Mouse (Mus musculus) hematopoietic stem cell, adult 5-6 weeks (primary cell): Measurements from ENCODE around the gene Trim80. TPM values are rescaled to one million over a fixed set of nuclear protein-coding genes. Genes with fewer than 3 reads are reported as not detected.
"Not testable (repeated sequence)": the region's sequence is repeated elsewhere in the genome, so short reads cannot be mapped to it uniquely, and the experiment has no call there.

Experiments
- ATAC-seq, 2 experiments: fragments of 125-278 bp in 1 of 2; replicated peaks in 1 of 2; 2 replicates each; pipeline ENCODE4 v1.8.0; 2016 to 2017; ENCODE audit warnings: inconsistent platforms in 2 of 2, mild to moderate bottlenecking in 2 of 2, moderate number of reproducible peaks in 2 of 2, low read depth in 1 of 2, moderate TSS enrichment in 1 of 2; ENCODE audit not compliant: low FRiP score in 2 of 2, poor library complexity in 2 of 2, severe bottlenecking in 2 of 2, insufficient read depth in 1 of 2, low TSS enrichment in 1 of 2
- total RNA-seq: library from RNA; stranded (forward); fragments of 172-1452, 232-1000 nt; gene quantifications from 2 replicates; pipeline ENCODE4 v1.2.3, GENCODE M21; 2017

Gene Trim80
- total RNA-seq, 1 experiment from 2014 or later = not detected

DNA sequence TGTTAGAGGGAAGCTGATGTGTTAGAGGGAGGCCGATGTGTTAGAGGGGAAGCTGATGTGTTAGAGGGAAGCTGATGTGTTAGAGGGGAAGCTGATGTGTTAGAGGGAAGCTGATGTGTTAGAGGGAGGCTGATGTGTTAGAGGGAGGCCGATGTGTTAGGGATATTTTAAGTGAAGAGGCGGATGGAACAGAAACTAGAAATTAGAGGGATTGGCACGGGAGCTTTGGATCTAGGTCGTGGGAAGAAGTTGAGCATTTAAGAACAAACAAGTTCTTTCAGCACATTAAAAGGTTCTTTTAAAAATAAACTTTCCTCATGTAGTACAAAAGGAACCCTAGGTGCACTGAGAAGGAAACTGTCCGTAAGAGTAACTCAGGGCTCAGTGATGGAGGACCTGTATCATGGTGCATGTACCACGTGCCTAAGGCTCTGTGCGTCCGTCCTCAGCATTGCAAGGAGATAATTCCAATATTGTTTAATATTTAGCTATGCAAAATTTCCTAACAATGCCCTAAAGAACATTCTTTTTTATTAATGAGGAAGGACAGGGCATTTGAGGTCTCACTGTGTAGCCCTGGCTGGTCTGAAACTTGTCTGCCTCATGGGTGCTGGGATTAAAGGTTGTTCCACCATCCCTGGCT lies 38.1 kb downstream of the Trim80 start:
- no peak for ATAC-seq

DNA sequence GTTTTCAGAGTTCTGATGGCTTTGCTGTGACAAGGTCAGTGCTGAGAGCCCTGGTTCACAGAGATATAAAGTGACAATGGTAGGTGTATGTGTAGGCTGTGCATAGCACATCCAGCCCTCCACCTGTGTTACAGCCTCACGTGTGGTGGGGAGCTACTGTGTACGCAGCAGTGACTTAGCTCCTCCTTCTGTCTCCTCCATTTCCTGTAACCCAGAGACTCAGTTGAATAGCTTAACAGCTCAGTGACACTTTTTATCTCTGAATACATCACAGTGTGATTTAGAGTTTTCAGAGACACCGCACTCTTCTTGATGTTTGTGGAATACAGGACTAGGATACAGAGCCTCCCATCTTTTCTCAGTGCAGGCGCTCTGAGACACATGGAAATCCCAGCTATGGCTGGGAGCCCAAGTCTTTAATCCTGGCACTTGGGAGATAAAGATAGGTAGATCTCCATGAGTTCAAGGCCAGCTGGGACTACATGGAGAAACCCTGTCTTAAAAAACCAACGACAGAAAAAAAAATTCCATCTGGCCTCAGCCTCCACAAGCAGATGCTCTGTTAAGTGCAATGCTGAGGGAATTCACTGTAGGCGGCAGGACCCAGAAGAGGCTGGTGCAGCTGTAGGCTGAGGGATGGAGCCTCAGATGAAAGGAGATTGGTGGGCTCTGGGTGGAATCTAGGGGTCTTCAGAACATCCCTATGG lies 41.4 kb downstream of the Trim80 start:
- no peak for ATAC-seq

DNA sequence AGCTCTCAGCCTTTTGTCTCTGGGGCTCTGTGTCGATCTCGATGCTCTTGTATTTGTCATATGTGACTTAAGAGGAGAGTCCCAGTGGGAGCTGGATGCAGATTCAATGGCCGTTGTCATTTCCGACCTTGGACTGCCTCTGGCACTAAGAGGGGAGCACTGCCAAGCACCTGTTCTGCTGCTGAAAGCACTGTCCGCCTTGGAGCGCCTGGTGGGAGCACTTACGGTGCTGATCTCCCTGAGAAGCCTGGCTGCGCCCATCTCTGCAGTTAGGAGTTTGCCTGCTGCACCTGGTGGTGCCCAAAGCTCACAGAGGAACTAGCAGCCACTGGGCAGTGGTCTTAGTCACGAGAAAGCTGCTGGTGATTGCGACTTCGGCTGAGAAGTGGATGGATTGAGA lies 42.9 kb downstream of the Trim80 start:
- ATAC-seq = no peak

DNA sequence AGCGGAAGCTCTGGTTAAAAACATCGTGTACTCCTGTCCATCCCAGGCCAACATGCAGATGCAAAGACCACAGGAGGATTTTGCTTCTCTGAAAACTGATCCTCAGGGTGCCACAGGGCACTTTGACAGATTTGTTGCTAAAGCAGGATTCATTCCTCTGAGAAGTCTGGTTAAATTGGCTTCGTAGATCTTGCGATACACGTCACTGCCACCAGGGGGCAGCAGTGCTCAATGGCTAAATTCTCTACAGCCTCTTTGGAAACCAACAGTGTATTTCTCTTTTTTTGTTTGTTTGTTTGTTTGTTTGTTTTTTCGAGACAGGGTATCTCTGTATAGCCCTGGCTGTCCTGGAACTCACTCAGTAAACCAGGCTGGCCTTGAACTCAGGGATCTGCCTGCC lies 43.4 kb downstream of the Trim80 start:
- ATAC-seq = peak; percentile 32 to 70; a peak in 1 of 4 replicates

DNA sequence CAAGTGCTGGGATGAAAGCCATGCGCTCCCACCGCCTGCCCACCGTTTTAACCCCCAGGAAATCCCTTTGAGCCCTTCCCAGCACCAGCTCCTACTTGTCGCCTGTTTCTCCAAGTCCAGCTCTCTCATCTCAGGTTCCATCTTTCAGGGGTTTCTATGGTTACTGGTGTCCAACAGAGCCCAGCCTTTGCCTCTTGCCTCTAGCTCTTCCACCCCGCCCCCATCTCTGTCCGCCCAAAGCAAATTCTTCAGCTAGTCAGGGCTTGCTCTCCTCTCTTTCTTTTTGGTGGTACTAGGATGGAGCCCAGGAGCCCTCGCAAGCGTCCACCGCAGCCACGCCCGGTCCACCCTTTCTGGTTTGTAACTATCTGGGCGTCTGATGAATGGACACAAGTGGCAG lies 44.8 kb downstream of the Trim80 start:
- no peak for ATAC-seq

DNA sequence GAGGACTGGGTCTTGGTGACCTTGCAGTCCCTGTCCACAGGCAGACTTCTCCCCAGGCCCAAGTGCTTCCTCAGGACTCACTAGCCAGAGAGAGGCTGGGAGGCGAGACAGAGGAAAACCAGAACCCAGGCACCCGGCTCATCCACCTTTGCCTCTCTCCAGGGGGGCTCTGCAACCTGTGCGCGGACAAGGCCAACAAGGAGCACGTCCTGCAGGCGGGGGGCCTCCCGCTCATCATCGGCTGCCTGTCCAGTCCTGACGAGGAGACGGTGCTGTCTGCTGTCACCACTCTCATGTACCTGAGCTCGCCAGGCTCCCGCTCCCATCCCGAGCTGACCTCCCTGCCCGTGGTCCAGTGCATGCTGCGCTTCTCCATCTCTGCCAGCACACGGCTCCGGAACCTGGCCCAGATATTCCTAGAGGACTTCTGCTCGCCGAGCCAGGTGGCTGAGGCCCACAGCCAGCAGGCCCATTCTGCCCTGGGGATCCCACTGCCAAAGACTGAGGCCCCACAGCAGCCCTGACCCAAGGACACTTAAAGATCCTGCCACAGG lies 48.3 kb downstream of the Trim80 start:
- ATAC-seq = no peak

DNA sequence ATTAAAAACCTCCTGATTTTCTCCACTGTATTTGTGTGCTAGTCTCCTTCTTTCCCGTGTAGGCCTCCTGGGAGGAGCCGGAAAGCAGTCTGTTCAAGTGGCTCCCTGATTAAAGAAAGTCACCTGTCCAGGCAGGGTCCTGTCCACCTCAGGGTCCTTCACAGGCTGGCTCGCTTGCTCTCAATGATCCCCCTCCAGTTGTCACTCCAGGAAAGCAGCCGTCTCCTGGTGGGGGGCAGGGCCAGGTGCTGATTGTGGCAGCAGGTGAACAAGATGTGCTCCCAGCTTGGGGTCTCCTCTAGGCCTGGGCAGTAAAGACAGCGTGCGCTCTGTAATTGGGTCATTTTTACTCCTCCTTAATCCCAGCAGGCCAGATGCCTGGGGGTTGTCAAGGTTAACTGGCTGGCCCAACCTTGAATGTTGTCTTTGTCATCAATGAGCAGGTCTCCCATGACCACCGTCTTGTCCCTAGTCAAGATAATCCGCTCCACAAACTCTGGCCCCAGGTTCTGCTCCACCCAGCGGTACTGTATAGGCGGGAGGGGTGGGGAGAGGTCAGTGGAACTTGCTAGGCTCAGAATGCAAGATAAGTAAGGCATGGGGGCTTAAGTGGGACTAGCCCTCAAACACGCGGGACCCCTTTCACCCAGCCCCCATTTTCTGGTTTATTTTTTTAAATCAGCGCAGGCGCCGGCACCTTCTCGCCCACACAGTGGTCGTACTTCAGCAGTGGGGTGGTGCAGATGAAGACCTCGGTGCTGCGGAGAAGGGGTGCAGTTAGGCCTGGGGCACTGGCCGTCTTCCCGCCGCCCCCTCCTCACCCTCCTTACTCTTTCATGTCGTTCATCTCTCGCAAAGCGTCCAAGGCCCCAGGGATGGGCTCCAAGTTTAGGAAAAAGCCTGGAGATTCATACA lies 50.4 kb downstream of the Trim80 start:
- 0 out of 4 replicates have a peak, but pooled peaks of 1 of the 2 experiments have one; percentile 15 for ATAC-seq

DNA sequence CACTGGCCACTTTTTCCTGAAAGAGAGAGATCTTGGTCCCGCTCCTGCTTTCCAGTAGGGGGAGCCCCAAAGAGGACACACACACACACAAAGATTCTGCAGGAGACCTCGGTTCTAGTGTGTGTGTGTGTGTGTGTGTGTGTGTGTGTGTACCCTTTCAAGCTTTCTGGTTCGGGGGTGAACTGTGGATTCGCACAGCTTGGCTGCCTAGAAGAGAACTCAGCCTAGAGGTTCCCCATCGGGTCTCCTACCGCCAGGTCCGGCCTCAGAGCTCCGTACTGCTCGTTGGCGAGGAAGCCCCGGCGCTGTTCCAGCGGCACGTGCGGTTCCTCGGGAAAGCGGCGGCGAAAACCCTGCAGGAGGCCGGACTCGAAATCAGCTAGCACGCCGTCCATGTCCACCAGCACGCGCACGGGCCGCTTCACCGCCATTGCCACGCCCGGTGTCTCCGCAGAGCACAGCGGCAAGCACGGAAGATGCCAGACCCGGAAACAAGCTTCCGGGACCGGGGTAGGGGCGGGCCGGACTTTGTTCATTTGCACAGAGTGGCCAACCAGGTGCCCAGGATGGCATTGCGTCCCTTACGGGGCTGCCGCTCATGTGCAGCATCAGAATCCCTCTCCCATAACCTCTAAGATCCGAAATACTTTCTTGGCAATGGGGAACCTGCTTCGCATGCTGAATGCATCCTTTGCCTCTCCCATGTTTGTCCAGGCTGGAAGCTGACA lies 51.2 kb downstream of the Trim80 start, which contains the start of gene Nt5c:
TSS of gene Nt5c (minus strand) at position 507 of the 728 bp plus-strand sequence.
- peak; percentile 81 to 96 for ATAC-seq

DNA sequence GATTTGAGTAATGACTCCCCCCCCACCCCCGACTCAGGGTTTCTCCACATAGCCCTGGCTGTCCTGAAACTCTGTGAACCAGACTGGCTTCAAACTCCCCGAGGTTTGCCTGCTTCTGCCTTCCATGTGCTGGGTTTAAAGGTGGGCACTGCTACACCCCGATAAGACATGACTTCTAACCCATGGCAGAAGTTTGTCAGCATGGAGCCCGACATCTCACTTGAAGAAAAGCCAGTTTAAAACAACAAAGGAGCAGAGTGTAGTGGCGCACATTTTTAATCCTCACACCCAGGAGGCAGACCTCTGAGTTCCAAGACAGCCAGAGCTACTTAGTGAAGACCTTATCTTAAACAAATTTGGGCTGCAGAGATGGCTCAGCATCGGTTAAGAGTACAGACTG lies 52.0 kb downstream of the Trim80 start:
- no peak for ATAC-seq

DNA sequence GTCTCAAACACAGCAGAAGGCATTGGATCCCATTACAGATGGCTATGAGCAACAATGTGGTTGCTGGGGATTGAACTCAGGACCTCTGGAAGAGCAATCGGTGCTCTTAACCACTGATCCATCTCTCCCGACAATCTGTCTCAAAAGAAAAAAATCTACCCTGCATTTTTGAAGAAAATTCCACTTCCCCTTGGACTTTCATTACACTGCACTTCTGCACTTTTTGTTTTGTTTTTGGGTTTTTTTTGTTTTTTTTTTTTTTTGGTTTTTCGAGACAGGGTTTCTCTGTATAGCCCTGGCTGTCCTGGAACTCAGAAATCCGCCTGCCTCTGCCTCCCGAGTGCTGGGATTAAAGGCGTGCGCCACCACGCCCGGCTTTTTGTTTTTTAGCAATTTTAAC lies 56.2 kb downstream of the Trim80 start:
- ATAC-seq = not testable (repeated sequence)

Other genes with a start within 250 kb of the Trim80 start
- gene Grin2c, start 173.3 kb upstream of the Trim80 start, total RNA-seq = not detected in 2 replicates
- gene Fdxr, start 163.5 kb upstream of the Trim80 start, total RNA-seq = 19.9 and 22.6 TPM in 2 replicates
- gene Fads6, start 142.9 kb upstream of the Trim80 start, total RNA-seq = 2.8 and 4.3 TPM in 2 replicates
- not detected in 2 replicates for gene Otop2, start 133.4 kb upstream of the Trim80 start, total RNA-seq
- gene Ush1g, start 118.5 kb upstream of the Trim80 start, total RNA-seq = not detected in 2 replicates
- gene Otop3, start 105.8 kb upstream of the Trim80 start, total RNA-seq = not detected in 2 replicates
- gene Hid1, start 72.8 kb upstream of the Trim80 start, total RNA-seq = 2.6 and 7.9 TPM in 2 replicates
- gene Cdr2l, start 58.6 kb upstream of the Trim80 start, total RNA-seq = 0.05 TPM in 1 of 2 replicates, not detected in the other
- gene Mrpl58, start 36.8 kb upstream of the Trim80 start, total RNA-seq = 48.3 and 67.2 TPM in 2 replicates
- 507 and 778 TPM in 2 replicates for gene Atp5h, start 20.6 kb upstream of the Trim80 start, total RNA-seq
- gene Kctd2, start 20.4 kb upstream of the Trim80 start, total RNA-seq = 15.0 and 22.1 TPM in 2 replicates
- gene Slc16a5, start 21.9 kb downstream of the Trim80 start, total RNA-seq = not detected in 2 replicates
- 14.7 and 14.9 TPM in 2 replicates for gene Armc7, start 35.1 kb downstream of the Trim80 start, total RNA-seq
- 62.3 and 99.8 TPM in 2 replicates for gene Nt5c, start 51.3 kb downstream of the Trim80 start, total RNA-seq
- 122 and 126 TPM in 2 replicates for gene Jpt1, start 73.8 kb downstream of the Trim80 start, total RNA-seq
- 501 and 618 TPM in 2 replicates for gene Sumo2, start 95.7 kb downstream of the Trim80 start, total RNA-seq
- gene Nup85, start 123.9 kb downstream of the Trim80 start, total RNA-seq = 108 and 128 TPM in 2 replicates
- gene Mrps7, start 163.4 kb downstream of the Trim80 start, total RNA-seq = 26.5 and 28.1 TPM in 2 replicates
- 26.3 and 39.2 TPM in 2 replicates for gene Gga3, start 163.5 kb downstream of the Trim80 start, total RNA-seq
- gene Mif4gd, start 172.4 kb downstream of the Trim80 start, total RNA-seq = 19.1 and 23.3 TPM in 2 replicates
- 21.6 and 33.8 TPM in 2 replicates for gene Slc25a19, start 187.8 kb downstream of the Trim80 start, total RNA-seq